Mouse (Mus musculus) layer of hippocampus, adult 9-11 months (tissue): ENCODE results near the gene Rom1.
"Not testable (repeated sequence)": the region's sequence is repeated elsewhere in the genome, so short reads cannot be mapped to it uniquely, and the experiment has no call there.

Experiments
- DNase-seq: peaks from one replicate; pipeline ENCODE4 v3.0.0; 2022

Rom1 gene

GRCm38 (mm10) chr19:8941515-8942217 lies 12.5 kb upstream of the Rom1 start, which contains the start of gene Mta2:
Mta2 (plus strand) TSS chr19:8941875.
- peak; percentile 93 for DNase-seq

GRCm38 (mm10) chr19:8941136-8941514 lies 12.0 kb upstream of the Rom1 start:
- no peak for DNase-seq

GRCm38 (mm10) chr19:8940526-8941133 lies 11.5 kb upstream of the Rom1 start:
- DNase-seq, result no peak

- no peak for DNase-seq
These were observed 7.6 kb upstream of the Rom1 start for GRCm38 (mm10) chr19:8936736-8937135.

GRCm38 (mm10) chr19:8930771-8931170 lies 1.6 kb upstream of the Rom1 start:
- DNase-seq, result no peak

GRCm38 (mm10) chr19:8930117-8930516 lies 961 bp upstream of the Rom1 start:
- DNase-seq, result no peak

DNA sequence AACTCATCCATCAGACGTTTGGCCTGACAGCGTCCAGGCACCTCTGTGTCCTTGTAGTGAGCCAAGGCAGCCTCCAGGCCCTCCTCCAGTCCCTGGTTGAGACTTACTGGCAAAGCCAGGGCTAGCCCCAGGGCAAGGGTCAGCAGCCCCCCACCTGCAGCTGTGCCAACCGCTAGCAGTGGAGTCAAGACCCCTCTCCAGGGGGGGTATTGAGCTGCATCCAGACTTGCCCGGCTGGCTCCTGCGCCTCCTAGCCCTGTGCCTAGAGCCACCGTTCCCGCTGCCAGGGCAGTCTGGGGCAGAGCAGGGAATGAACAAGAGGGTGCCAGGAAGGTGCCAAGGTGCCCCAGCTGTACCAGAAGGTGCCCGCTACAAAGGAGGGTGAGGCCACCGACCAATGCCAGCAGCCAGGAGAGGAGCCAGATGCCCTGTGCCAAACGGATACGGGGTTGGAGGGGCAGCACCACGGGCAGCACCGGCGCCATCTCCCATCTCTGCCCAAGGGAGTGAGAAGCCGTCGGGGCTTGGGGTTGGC lies 400 bp downstream of the Rom1 start:
- no peak for DNase-seq

GRCm38 (mm10) chr19:8927891-8928525 lies 1.1 kb downstream of the Rom1 start:
- DNase-seq, result no peak

DNA sequence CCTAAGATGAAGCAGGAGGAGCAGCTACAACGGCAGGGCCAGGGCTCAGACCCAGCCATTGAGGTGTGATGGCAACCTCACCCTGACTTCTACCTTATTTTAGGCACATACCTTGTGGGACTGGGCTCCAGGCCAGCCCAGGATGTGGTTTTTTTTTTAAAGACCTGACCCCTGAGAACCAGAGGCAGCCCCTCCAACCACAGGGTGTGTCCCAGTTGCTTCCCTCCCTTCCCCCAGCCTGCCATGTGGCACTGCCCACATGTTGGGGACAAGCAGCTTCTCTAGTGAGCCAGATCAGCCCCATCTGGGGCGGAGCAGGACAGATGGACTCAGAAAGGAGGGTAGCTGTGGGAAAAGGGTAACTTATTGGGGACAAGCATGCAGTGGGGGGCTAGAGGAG lies 2.4 kb downstream of the Rom1 start:
- no peak for DNase-seq

GRCm38 (mm10) chr19:8921741-8922140 lies 7.4 kb downstream of the Rom1 start:
- DNase-seq, result no peak

GRCm38 (mm10) chr19:8920836-8921291 lies 8.3 kb downstream of the Rom1 start:
- DNase-seq, result no peak

DNA sequence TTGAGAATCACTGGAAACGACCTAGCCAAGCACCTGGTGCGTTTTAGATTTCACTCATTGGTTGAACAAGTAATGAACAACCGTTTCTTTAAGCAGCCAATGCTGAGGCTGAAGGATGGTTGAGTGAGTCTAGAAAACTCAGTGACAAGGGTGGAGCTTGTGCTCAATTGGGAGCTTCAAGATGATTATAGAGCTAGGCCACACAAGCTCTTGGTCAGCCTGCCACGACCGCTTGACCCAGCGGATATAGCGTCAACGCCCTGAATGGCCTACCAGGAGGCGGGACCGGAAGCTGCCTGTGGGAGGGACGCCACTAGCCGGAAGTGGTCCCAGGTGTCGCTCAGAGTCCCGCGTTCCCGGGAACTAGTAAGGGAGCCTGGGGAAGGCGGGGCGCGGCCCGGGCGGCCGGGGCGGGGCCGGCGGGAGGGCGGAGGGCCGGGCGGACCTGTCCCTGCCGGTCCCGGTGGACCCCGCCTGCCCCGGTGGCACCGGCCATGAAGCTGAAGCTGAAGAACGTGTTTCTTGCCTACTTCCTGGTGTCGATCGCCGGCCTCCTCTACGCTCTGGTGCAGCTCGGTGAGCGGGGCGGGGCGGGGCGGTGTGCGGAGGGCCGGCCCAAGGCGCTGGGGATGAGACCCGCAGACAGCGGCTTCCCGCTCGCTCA lies 9.0 kb downstream of the Rom1 start, which contains the start of gene B3gat3:
TSS of gene B3gat3 (plus strand) at position 302 of the 664 bp plus-strand sequence.
- DNase-seq, result peak; percentile 96

DNA sequence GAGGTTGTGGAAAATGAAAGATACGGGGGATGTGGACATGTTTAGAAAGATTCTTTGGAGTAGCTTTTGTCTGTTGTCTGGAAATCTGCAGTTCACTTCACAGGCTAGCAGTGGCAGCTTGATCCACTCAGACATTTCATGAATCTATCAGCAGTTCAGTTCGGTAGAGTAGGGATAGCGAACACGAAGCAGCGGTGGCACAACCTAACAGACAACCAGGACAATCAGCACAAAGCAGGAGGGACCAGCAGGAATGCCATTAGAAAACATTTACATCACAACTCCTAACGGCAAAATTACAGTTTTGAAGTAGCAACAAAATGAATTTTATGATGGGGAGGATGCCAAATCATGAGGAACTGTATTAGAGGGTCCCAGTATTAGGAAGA lies 9.5 kb downstream of the Rom1 start:
- DNase-seq, result no peak

DNA sequence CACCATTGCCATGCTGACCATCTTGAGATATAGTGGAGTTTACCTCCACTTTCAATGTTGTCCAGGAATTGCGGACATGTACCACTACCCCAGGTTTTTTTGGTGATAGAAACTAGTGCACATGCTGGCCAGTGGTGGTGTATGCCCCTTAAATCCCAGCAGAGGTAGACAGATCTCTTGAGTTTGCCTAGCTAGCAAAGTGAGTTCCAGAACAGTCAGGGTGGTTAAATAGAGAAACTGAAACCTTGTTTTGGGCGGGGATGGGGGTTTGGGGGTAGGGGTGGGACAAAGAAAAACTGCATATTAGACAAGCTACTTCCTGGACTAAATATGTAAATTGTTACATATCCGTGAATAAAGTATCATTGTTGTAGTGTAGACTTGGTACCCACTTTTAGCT lies 10.2 kb downstream of the Rom1 start:
- no peak for DNase-seq

DNA sequence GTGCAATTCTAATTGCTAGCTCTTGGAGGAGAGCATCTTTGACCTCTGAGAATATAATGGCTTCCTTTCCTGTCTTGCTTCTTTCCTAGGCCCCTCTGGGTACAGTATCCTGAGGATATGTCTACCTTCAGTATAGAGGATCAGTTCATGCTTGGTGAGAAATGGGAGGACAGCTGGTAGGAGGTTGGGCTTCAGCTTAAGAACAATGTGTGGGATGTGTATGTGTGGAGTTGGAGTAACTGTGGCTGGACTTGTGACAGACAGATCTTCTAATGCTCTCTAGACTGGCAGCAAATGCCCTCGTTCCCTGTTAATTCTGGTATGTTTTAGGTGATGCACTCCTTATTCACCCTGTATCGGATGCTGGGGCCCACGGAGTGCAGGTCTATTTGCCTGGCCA lies 14.9 kb downstream of the Rom1 start:
- peak; percentile 67 for DNase-seq

DNA sequence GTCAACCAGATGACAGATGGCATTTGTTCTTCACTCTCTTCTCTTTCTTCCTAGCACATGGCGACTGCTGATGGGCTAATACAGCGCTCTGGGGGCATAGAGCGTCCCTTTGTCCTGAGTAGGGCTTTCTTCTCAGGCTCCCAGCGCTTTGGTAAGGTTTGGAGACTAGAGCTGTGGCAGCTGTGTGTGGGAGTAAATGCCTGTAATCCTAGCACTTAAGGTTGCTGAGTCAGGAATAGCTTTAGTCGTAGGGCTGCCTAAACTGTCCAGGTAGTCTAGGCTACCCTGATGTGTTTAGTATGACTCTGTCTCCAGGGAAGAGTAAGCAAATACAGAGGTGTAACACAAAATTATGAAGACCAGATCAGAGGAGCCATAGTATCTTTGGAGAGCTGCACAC lies 17.3 kb downstream of the Rom1 start:
- DNase-seq, result no peak

DNA sequence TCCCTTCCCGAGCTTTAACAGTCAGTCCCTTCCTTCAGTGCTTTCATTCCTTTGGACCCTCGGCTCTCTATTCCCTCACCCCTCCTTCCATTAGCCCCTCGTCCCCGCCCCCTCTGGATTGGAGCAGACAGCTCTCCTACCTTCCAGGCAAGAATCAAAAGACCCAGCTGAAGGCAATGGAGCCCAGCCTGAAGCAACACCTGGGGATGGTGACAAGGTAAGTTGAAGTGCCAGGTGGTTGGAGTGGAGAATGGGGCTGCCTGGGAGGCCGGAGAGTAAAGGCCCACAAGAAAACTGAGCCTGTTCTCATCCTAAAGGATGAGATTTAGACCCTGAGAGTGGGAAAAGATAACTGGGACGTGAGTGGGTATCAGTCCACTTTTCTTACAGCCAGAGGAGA lies 20.6 kb downstream of the Rom1 start:
- DNase-seq, result no peak

DNA sequence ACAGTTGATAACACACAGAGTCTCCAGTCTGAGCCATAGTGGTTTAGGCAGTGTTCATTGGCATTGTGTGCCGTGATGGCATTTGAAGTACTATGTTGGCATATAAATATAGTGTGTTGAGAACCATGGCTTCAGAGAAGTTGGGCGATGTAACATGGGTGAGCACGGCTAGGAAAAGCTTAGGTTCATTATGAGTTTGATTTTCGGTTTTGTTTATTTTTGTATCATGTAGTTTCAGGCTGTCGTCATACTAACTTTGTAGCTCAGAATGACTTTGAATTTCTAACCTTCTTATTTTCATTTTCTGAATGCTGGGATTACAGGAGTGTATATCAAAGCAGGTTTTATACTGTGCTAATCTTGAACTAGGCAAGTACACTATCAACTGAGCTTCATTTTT lies 25.7 kb downstream of the Rom1 start:
- DNase-seq, result no peak

DNA sequence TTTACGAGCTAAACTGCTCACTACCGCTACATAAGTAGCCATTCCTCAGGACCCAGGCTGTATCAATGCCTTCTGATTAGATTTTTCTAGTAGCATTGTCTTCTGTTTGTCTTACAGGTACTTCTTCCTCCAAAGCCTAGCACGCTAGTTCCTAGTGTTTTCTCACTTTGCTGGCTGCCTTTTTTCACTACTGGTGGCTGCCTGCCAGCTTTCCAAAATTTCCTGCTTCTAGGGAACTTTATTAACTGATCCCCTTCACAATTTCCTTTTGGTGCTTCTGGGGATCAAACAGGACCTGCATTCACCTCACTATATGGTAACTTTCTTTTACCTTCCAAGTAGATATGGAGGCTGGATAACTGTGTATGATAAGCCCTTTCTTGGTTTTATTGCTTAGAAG lies 30.1 kb downstream of the Rom1 start:
- no peak for DNase-seq

- no peak for DNase-seq
These were observed 30.6 kb downstream of the Rom1 start for GRCm38 (mm10) chr19:8898576-8898975.

- peak; percentile 97 for DNase-seq
These were observed 31.2 kb downstream of the Rom1 start, which contains the start of gene Ganab for GRCm38 (mm10) chr19:8897865-8898495. Ganab (plus strand) TSS chr19:8898071.

DNA sequence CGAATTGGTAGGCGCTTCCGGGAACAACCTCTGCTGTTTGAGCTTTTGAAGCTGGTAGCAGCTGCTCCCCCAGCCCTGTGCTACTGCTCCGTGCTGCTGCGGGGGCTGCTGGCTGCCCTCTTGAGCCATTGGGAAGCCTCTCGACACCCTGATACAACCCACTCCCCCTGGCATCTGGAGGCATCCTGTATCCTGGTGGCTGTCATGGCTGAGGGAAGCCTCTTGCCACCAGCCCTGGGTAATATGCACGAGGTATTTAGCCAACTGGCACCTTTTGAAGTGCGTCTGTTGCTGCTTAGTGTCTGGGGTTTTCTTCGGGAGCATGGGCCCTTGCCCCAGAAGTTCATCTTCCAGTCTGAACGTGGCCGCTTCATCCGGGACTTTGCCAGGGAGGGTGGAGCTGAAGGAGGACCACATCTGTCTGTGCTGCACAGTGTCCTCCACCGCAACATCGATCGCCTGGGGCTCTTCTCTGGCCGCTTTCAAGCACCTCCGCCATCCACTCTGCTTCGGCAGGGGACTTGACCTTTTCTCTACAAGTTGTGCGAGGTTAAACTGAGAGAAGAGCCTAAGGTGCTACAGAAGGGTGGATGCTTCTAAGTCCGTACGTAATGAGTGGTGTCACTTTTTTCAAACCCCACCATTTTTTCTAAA lies 31.8 kb downstream of the Rom1 start:
- not testable (repeated sequence) for DNase-seq
